Mouse (Mus musculus) WW6 (cell line): Measurements from ENCODE around the gene Drc3.
A peak's percentile ranks its signal among the peaks of the same experiment; 100 is the strongest.

ENCODE experiments used
- DNase-seq: peaks from one replicate; pipeline ENCODE4 v3.0.0-alpha.2; 2013; ENCODE audit warnings: low read depth, low spot score

The Drc3 gene

GRCm38 (mm10) chr11:60352559-60353411 is at the start of gene Drc3, which contains the start of gene Tom1l2:
Drc3 (plus strand) TSS chr11:60353329.
Tom1l2 (minus strand) TSS chr11:60352905.
- peak; percentile 100 for DNase-seq

- no peak for DNase-seq
Measured at GRCm38 (mm10) chr11:60303497-60303896, 49.6 kb upstream of the Drc3 start.

GRCm38 (mm10) chr11:60305611-60306010 is 47.5 kb upstream of the Drc3 start:
- DNase-seq: no peak

GRCm38 (mm10) chr11:60306834-60307233 is 46.3 kb upstream of the Drc3 start:
- peak; percentile 33 for DNase-seq

DNA sequence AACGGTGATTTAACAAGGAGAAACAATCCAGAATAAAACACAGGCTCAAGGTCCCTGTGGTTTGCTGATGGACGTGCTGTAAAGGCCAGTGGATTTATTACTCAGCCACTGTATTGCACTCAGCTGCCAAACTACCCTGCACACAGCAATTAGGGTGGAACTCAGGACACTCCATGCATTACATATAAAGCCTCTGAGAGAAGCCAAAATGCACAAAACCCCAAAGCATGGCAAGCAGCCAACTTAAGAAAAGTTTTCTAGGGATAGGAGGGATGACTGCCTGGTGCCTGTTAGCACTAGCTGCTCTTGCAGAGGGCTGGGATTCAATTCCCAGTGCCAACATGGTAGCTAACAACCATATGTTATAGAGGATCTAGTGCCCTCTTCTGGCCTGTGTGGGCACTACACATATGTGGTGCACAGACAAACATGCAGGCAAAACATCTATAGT is 45.7 kb upstream of the Drc3 start:
- peak; percentile 47 for DNase-seq

DNA sequence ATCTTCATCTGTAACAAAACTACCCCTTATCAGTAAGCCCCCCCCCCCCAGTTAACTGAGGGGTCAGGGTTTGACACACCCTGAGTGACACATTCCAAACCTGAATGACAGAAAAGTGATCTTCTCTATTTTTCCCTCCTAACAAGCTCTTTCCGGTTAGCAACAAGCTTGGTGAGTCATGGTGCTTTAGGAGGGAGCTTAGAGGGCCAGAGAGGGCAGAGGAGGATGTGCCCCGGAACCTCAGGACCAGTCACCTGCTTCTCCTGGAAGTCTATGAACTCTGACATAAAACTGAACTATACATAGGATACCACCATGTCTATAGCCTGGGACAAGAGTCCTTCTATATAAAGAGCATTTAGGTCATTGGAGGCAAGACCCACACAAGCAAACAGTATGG is 45.1 kb upstream of the Drc3 start:
- DNase-seq: no peak

DNA sequence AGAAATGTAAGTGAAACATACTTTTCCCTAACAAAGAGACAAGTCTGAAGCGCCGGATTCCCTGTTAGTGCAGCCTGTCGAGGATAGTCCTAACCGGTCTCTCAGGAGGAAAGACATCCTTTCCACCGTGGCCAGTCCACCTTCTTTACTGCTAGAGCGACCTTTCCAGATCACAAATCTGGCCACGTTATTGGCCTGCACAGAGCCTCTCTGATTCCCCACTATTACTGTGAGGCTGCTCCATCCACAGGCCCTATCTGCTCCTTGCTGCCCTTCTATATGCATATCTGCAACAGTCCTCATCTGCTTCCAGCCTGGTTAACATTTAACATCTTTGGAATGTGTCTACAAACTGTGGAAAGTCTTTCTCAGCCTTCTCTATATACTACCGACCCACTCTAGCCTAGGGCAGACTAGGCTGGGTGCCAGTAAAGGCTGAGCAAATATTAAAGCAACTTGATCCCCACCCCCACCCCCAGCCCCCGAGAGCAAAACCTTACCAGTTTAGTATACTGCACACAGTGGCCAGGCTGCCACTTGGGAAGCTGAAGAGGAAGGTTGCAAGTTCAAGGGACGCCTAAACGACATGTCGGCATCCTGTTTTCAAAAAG is 44.5 kb upstream of the Drc3 start:
- no peak for DNase-seq

GRCm38 (mm10) chr11:60309875-60310274 is 43.3 kb upstream of the Drc3 start:
- no peak for DNase-seq

DNA sequence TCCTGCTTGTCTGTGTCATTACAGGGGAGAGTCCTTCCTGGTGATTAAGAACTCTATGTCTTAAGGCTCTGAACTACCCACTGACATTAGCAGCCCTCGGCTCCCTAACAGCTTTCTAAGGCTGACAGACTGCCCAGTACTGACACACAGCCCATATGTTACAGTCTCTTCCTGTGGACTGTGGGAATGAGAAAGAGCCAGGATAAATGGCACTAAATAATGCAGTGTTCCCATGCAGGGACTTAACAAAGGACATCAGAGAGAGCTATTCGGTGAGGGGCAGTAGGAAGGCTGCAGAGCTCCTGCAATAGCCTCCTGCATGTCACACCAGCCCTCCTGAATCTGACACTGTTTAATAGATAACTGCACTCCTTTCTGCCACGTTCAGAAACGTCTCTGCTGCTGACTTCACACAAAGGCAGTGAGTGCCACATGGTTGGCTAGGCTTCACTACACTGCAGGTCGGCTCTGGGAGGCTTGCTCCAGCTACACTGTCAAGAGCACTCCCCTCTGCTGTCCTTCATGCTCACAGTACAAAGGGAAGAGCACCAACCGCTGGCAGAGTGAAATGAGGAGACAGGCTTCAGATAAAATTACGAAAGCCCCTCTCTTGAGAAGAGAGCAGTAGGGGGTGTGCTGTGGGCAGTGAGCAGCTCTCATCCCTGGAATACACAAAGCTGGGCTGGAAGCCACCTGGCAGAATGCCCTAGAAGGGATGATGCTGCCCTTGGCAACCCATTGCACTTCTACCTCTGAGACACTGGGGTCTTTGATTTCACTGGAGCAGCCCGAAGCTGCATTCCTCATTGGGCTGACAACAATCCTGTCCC is 41.9 kb upstream of the Drc3 start:
- no peak for DNase-seq

GRCm38 (mm10) chr11:60316250-60316649 is 36.9 kb upstream of the Drc3 start:
- DNase-seq: no peak

DNA sequence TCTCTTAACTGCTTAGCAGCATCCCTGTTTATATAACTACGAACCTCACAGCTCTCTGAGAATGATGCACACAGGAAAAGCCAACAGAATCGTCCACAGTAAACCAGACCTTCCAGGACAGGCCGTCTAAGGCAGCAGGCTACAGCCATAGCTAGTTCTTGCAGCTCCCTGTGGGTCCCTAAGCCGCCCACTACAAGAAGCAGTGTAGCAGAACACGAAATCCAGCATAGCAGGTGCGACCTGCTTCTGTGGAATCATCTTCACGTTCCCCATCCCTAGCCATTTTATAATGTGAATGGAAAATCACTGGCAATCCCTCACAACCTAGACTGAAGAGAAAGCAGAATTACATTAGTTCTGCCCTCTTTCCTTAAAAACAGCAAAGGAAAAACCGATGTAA is 36.2 kb upstream of the Drc3 start:
- no peak for DNase-seq

- no peak for DNase-seq
Measured at GRCm38 (mm10) chr11:60317376-60318102, 35.6 kb upstream of the Drc3 start.

- DNase-seq: no peak
Measured at GRCm38 (mm10) chr11:60318716-60319115, 34.4 kb upstream of the Drc3 start.

DNA sequence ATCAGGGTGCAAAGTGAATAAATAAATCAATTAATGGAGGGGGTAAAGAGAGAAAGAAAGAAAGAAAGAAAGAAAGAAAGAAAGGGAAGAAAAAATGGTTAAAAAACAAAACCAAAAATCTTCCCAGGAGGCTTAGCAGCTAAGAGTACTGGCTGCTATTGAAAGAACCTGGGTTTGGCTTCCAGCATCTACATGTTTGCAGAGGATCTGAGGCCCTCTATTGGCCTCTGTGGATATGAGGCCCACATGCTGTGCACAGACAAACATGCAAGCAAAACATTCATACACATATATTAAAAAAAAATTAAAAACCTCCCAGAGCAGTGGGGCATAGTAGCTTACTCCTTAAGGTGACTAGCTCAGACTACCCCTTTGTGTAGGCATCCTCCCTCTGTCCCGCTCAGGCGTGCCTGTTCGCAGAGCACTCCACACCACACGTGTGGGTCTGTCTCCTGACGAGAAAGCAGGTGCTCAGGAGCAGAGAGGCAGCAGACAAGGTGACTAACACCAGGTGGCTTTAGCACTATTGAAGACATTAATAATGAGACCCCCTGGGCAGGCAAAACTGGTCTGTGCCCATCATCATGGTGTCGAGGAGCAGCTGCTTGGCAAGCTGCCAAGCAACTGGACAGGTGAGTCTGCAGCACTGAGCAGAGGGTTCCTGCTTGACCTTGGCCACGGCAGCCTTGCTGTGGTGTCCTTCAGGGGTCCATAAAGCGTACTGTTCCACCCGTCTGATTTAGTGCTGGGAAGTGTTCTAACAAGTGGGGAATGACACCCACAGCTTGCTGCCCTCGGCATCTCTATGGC is 33.7 kb upstream of the Drc3 start:
- DNase-seq: no peak

DNA sequence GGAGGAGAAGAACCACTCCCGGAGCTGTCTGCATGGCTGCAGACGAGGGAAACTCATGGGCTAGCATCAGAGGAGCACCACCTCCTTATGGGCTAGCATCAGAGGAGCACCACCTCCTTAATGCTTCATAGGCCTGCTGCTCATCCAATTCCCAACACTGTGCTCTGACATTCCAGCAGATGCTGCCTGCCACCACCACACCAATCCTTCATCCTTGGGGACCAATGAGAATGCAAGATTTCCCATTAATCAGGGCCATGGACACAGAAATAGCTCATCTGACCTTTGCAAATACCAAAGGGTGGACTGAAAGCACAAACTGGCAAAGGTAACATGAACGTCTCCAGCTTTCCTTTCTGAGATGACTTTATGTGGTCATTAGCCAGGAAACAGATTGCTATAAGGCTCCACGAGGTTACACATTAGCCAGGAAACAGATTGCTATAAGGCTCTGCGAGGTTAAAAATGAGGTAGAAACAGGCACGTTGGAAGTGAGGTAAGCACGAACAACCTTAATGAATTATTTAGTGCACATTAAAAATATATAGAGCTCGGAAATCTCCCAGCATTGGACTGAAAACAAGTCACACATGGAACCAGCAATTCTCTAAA is 32.6 kb upstream of the Drc3 start:
- DNase-seq: no peak

DNA sequence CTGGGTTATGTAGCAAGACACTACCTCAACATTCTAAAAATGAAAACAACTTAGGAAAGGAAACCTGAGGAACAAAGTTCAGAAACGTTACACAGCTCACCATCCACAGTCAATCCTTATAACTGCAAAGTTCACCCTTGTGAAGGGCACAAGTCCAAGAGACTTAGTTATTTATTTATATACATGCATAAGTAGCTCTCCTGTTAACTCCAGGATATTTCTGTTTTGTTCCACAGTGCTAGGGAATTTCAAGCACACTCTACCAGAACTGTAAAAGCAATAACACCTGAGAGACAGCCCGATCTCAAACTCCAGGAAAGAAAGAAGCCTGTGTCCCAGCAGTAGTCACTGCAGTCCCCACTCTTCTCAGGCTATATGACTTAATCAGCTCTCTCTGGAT is 31.7 kb upstream of the Drc3 start:
- no peak for DNase-seq

- DNase-seq: no peak
Measured at GRCm38 (mm10) chr11:60323731-60324130, 29.4 kb upstream of the Drc3 start.

DNA sequence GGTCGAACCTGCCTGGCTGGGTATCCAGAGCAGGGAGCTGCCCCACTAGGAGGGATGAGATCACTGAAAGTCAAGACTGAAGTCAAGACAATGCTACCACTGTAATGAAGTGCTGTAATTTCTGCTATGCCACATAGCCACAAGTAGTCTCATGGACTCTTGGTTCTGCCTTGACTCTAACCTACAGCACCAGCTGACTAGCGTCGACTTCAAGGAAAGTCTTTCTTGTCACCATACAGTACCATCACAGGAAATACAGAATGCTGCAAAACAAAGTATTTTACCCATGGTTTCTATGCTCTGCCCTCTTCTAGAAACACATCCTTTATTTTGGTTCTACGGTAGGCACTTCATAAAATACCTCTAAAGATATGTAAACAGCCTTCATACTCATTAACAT is 22.6 kb upstream of the Drc3 start:
- no peak for DNase-seq

- DNase-seq: no peak
Measured at GRCm38 (mm10) chr11:60333461-60333860, 19.7 kb upstream of the Drc3 start.

GRCm38 (mm10) chr11:60334124-60334523 is 19.0 kb upstream of the Drc3 start:
- DNase-seq: no peak
